Mouse (Mus musculus) small intestine, adult 2 months (tissue): ENCODE data around the gene Hoxd8.

Source experiments
- CTCF ChIP-seq: fragments of 200-500 bp; IDR thresholded peaks from 2 replicates; pipeline ENCODE4 v1.5.1; 2012; ENCODE audit warnings: low read depth, mild to moderate bottlenecking, control low read depth, inconsistent platforms, low read length, moderate library complexity, mixed read lengths; ENCODE audit not compliant: insufficient replicate concordance, insufficient read length; ENCODE audit errors: extremely low read depth
- POLR2A ChIP-seq: fragments of 200-500 bp; IDR thresholded peaks from 2 replicates; pipeline ENCODE4 v1.6.1; 2012; ENCODE audit warnings: low read depth, mild to moderate bottlenecking, control low read depth, inconsistent platforms, low read length, moderate library complexity

DNA sequence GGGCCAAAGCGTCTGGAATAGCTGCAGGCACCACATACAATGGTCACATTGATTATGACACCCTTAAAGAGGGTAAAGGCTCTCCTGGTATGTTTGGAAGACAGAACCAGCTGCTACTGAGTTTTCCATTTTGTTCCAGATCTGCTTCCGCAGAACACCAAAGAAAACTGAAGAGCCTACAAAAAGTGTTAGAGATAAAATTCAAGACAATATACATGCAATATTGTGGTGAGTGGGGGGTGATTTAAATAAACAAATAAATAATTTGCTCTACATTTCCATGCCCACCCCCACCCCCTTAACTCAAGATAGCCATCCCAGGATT, 35.0 kb downstream of the Hoxd8 start:
- TF ChIP-seq CTCF (no peak), POLR2A (no peak)
